Mouse (Mus musculus): ENCODE results near the gene Slc25a12.

- TF ChIP-seq CTCF (IDR thresholded peaks at IDR 0.05; ENCODE audit: extremely low read depth, insufficient read length, insufficient replicate concordance, low read depth, low read length) (no peak), POLR2A (IDR thresholded peaks at IDR 0.05; ENCODE audit: low read depth, low read length) (no peak)
These were observed 22.3 kb upstream of the Slc25a12 start for GRCm38 (mm10) chr2:71389864-71390263.

All from small intestine, adult 2 months (tissue).